Mouse (Mus musculus) retina, adult 2 months (tissue): ENCODE results near the gene Lars2.
"Not testable (repeated sequence)": the region's sequence is repeated elsewhere in the genome, so short reads cannot be mapped to it uniquely, and the experiment has no call there.

ENCODE experiments used
- DNase-seq: peaks from one replicate; pipeline ENCODE4 v3.0.0-alpha.2; 2012; ENCODE audit warnings: low read depth, low spot score

The Lars2 gene

DNA sequence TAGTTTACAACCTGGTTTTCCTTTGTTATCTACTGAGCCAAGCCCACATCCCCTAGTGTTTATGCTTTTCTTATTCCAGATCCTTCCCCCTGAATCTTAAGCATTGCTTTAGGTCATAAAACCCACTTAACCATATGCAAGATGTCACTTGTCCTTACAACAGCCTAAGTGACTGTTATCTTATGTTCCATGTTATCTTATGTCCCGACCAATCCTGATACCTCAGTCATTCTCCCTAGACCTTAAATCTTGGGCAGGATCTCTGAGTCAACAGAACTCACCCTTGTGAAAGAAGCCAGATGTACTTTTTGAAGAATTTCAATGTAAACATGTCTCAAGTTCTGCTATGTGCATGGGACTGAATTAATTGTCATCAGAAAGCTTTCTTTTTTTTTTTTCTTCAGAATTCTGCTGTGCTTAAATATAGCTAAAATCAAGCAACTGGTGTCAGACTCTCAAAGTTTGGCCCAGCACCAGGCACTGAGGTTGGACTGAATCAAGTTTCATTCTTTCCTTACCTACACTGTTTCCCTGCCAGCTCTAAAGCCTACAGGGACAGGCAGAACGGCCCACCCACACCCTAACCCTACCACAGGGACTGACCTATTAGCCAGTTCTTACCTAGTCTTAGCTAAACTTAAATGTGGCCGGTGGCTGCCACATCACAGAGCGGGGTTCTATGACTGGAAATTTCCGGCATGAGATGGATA, 24.6 kb downstream of the Lars2 start:
- DNase-seq = no peak

DNA sequence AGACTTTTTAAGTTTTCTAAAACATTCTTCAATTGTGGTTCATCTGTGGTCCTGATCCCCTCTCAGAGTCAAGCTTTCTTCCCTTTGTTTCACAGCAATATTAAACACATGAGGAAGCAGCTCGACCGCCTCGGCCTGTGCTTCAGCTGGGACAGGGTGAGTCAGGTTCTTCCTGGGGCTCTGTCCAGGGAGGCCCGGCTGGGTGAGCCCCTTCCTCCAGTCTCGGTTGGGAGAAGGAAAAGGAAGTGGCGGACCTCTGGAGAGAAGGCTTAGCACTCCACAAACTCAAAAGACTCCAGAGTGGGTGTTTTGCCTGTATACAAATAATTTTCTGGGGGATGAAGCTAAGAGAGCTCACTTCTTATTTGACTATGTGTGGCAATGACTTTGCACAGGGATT, 28.1 kb downstream of the Lars2 start:
- no peak for DNase-seq

DNA sequence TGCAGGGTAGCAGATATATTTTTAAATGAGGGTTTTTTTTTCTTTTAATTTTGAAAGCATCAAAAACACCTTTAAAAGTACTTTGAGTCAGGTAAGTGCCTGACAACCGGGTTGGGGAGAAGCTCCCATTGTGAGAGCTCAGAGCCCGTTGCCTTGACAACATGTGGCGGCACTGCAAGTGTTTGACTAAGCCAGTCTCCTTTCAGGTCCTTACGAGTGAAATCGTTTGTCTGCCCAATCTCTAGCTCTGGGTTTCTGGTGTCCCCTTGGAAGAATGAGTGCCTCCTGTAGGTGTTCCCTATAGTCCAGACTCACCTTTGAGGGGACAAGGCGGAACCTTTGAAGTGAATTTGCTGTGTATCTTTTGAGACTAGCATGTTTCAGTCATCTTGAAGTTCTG, 31.0 kb downstream of the Lars2 start:
- DNase-seq = no peak

DNA sequence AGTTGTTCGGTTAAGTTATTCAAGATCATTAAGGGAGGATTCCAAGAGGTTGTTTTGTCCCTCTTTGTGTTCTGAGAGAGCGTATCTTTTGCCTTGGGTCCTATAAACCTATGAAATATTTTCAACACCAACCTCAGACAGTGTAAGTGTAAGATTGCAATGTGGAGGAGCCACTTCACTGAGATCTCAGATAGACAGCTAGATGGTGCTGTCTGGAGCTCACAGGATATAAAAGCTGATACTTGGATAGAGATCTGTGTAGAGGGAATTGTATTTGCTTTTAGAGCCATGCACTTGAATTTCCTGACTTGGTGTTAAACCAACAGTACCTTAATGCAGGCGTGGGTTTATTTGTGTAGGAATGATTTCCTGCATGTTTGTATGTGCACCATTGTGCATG, 35.5 kb downstream of the Lars2 start:
- no peak for DNase-seq

DNA sequence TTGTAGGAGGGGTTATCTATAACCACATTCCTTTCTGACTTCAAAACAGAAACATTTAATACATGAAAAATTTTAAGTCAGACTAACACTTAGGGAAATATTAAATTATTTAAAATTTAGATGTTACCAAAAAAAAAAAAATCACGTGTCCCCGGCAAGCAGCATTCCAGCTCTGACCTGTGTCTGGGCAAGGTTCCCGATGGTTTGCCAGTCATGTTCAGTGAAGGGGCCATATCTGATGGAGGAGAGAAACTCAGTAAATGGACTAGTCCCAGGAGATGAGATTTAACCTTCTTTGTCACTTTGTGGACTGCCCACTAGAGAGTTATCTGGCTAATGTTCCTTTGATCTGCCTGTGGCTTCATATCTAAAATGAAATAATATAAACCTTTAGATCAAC, 36.3 kb downstream of the Lars2 start:
- no peak for DNase-seq

DNA sequence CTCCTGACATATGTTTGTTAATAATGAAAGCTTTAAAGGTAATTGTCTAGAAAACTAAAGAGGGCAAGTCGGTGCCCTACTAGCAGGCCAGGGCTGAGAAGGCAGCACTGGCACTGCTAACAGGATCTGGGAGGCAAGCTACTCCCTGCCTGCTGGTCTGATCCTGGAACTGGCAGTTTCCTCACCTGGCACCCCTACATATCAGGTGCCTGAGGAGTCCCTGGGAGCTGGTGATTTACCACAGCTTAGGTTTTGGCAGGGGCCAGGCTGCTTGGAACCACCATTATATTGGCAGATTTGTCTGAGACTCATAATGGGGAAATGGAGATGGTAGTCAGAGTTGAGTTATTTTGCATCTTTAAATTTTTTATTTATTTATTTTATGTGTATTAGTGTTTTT, 38.5 kb downstream of the Lars2 start:
- no peak for DNase-seq

DNA sequence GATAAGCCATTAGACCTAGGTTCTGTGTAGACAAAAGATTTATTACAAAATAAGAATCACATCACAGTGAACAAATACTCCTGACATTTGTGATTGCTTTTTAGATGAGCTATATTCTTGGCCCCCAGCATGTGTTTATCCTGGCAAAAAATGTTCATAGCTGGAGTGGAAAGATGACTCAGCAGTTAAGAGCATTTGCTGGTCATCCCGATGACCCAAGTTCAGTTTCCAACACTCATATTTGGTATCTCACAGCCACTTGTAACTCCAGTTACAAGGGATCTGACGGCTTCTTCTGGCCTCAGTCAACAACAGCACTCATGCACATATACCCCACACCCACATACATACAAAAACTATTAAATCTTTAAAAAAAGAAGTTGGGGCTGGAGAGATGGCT, 42.0 kb downstream of the Lars2 start:
- no peak for DNase-seq

DNA sequence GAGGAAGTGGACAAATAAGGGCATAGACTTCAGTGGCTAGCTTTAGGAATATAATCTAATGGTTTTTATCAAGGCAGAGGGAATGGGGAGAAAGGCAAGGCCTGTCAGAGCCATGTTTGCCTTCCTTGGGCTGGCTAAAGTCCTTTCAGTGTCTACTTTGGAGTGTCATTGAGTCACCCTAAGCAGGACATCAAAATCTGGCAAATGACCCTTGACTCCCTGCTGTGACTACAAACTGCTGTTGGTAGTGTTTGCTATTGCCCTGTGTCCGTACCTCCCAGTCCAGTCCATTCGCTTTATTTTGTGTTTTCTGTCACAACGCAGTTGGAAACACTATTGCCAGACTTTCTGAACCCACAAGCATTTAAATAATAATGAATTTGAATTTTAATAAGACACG, 63.1 kb downstream of the Lars2 start:
- no peak for DNase-seq

DNA sequence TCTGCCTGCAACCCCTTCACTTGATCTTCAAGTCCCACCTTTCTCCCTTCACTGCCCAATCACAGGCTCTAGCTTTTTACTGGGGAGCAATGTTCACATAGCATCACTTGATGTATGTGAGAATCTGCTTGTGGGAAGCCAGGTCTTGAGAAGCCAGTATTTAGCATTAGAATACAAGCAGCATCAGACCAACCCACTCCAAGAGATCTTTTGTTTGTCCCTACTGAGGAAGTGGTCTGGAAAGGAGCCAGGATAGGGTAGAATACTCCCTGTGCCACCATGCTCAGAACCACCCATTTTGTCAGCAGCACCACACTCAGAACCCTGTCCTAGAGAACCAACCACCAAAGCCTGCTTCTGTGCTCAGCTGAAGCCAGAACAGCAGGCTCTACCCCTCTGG, 64.2 kb downstream of the Lars2 start:
- DNase-seq = no peak

DNA sequence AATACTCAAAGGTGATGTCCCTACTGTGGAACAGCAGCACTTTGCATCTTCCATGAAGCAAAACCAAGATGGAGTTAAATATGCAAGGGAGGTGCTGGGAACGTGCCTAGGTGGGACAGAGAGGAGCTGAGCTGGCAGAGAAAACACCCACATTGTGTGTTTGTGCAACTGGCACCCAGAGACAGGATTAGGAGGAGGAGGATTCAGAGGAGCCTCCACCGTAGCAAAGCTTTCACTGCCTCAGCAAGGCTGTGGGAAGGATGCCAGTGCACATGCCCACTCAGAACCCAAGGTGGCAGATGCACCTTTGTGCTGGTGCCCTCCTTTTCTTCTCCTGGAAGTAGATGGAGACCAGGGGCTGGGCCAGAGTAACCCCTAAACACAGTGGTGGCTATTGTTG, 71.5 kb downstream of the Lars2 start:
- DNase-seq = no peak

DNA sequence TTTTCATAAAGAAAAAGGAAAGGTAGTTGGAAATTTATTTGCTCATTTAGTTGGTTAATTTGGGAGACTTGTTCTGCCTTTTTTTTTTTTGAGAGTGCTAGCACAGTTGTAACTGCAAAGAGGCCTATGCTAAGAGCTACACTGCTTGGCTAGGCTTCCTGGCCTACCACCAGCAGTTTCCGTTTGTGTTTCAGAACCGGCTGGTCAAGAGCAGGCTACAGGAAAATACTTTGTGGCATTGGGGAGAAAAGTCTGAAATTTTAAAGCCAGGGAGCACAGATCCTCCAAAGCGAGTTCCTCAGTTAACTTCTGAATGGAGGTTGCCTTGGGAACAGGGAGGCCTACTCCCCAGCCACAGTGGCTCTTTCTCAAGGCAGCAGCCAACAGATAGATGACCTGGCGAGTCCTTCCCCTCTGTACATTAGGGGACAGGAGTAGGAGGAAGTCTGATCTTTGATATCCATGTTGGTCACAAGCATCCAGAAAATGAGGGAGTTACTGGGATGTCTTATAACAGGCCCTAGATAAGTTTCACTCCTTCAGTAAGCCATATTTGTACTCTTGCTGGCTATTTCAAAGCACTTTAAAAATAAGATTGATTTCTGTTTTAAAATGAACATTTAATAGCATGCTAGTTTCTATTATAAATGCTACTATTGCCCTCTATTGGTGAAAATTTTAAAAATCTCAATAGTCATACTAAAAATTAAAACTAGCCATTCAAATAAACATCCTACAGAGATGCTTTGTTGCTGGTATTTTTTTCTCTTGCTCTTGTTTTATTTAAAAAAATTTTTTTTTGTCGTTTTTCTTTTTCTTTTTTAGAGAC, 73.7 kb downstream of the Lars2 start:
- no peak for DNase-seq

DNA sequence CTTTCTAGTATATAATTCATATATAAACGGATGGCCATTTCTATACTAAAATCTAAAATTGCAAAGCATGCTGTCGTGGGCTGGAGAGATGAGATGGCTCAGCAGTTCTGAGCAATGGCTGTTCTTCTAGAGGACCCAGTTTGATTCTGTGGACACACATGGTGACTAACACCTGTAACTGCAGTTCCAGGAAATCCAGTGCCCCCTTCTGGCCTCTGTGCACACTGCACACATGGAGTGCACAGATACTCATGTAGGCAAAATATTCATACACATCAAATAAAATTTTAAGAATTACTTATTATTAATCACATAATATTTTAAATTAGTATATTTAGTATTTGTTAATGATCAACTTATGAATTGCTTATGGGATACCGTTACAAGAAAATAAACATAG, 80.4 kb downstream of the Lars2 start:
- not testable (repeated sequence) for DNase-seq

DNA sequence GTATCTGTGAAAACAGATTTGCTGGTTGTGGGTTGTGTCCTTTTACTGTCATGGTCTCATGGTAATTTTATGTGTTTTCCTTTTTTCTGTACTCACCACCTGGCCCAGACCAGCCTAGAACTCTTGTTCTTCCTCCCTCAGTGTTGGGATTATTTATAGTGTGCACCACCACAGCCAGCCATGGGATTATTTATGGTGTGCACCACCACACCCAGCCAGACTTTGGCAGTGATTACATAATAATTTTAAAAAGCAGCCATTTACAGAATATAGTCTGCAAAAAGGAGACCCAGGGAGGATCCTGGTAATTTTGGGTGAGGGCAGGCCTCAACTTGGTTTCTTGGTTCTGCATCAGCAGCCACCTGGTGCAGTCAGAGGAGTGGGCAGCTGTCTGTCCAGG, 81.9 kb downstream of the Lars2 start:
- no peak for DNase-seq

DNA sequence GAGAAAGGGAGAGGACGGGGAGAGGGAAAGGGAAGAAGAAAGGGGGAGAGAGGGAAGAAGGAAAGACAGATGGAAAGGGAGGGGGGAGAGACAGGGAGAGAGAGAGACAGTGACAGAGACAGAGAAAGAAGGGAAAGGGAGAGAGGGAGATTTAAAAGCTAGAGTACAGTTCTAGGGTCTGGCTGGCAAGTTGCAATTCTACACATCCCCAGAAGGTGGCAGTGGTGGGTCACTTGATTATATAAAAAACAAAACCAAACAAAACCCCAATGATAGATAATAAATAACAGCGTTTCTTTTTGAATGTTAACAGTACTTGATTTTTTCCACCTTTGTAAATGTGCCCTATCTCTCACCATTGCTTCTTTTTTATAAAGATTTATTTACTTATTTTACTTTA, 83.4 kb downstream of the Lars2 start:
- DNase-seq = peak; percentile 28

DNA sequence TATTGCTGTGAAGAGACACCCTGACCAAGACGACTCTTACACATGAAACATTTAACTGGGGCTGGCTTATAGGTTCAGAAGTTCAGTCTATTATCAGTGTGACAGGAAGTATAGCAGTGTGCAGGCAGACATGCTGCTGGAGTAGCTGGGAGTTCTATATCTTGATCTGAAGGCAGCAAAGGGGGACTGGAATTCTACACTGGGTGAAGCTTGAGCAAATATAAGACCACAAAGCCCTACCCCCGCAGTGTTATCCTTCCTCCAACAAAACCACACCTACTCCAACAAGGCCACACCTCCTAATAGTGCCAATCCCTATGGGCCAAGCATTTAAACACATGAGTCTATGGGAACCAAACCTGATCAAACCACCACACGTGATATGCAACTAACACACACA, 85.0 kb downstream of the Lars2 start:
- no peak for DNase-seq

DNA sequence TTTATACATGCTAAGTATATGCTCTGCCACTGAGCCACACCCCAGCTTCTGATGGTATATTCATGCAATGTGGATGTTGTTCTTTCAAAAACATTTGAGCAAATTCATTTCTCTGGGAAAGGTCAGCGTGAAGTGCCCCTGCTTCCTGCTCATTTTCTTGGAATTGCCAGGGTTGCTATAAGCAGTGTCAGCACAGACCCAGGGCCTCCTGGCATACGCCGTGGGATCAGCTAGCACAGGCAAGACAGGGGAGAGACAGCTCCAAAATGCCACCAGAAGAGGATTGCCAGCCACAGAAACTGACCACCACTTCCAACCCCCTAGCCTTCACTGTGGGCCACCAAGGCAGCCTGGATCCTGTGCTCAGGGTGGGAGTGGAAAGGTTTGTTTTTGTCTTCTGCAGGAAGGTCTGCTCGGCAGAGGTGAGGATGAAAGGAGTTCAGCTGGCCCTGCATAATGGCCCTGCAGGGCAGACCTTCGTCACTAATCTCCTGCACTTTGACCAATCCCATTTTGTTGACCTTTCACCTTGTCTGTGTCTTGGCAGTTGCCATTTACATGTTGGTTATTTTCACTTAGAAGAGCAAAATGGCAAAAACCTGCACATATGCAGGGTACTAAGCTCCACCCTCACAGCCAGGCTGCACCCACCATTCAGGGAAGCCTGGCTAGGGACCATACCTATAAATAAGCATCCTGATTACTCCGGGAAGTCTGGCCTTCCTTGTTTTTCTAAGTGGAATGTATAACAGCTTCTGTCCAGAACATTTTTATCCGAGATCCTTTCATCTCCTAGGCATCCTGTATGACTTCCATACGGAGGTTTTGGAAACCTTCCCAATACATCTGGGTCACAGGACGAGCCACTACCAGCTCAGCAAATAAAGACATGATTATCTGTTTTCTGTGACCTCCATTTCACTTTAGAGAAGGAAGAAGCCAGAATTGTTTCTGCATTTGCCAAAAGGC, 90.2 kb downstream of the Lars2 start:
- no peak for DNase-seq

DNA sequence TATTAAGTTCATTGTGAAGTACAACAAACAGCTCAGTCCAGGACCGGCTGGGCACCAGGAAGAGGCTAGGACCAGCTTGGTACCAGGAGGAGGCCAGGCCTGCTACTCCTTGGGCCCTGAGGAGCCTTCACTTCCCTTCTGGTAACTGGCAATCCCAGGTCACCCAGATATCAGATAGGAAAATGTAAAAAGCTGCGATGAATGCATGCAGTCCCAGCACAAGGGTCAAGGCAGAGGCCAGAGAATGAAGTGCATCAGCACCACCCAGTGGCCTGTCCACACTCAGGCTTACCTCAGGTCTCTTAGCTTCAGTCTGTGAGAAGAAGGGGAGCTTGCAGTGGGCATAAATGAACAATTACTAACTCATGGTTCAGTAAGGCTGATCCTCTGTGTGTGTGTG, 90.9 kb downstream of the Lars2 start:
- no peak for DNase-seq

DNA sequence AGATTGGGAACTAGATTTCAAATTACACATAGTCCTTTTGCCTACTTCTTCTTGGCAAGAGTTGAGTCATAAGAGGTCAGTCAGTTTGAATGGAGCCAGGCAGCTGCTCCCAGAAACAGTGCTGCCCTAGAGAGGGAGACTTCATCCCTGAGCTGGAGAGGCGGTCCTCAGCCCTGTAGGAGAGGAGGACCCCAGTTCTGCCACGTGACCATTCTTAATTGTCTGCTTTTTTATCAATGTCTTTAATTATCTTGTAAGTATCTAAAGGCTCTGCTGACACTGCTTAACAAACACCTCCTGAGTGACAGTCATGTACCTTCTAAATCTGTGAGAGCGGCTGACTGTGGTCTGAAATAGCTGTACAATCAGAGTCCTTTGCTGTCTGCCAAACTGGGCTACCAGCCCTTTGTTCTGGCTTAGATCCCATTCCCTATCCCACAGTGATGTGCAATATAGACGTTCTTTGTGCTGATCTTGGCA, 100.5 kb downstream of the Lars2 start:
- DNase-seq = no peak

DNA sequence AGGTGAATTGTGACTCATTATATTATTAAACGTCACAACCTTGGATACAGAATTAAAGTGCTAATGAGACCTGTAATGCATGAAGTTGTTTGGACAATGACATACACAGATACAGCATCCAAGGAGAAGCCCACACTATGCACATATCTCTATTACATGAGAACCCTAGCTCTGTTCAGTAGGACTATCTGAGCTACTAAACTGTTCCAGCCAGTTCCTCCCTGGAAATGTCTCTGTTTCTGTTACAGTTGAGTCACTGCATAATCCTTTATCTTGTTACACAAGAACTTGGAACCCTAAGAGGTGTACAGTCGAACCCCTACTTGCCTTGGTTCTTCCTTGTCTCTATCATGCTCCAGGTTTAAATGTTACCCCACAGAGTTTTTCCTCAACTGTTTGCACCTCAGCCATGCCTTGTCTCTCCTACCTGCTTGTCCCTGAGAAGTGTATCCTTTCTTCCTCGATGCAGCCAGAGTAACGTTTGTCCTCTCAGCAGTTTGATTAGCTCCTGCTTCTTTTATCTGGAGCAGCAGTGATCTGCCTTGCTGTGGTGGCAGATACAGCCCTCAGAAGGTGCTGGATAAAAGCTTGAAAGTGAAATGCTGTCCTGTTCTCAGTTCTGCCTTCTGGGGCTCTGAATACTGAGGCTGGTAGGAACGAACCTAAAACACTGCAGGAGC, 101.8 kb downstream of the Lars2 start:
- no peak for DNase-seq

DNA sequence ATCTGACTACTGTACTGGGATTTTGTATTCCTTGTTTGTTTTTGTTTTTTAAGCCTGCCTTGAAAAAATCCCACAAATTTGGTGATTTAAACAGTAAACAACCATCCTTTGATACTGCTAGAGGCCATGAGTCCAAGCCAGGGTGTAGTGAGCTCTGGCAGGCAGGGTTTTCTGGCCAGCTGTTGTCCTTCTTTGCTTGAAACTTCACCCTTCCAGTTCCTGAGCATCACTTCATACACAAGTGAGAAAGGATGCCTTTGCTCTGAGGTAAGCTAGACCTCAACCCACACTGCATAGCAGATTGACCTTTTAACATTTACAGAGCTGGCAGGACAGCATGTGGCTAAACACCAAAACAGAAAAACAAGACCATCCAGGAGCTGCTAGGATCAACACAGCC, 102.4 kb downstream of the Lars2 start:
- no peak for DNase-seq

DNA sequence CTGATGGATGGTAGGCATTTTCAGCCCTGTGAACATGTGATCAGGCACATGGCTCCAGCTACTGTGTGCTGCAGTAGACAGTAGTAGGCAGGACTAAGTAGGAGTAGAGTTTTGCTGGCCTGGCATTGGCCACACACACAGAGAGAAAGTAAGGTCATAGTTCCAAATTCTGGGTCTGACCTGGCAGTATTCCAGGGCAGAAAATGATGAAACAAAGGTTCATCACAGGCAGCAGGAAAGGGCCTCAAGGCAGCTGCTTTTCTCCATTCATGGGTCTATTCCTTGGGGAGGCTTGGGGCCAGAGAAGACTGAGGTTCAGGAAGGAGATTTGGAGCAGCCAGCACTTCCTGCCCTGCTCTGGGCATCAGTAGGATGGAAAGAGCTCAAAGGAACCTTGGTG, 106.7 kb downstream of the Lars2 start:
- no peak for DNase-seq
